Mouse (Mus musculus): ENCODE results near the gene Shc4. TPM values are rescaled to one million over a fixed set of nuclear protein-coding genes. Genes with fewer than 3 reads are reported as not detected.

Shc4 gene
- 2.3 and 3.6 TPM in 2 replicates for polyA plus RNA-seq (2014; fragmentation: Nextera tagmentation; extraction: Ambion mirVana)

DNA sequence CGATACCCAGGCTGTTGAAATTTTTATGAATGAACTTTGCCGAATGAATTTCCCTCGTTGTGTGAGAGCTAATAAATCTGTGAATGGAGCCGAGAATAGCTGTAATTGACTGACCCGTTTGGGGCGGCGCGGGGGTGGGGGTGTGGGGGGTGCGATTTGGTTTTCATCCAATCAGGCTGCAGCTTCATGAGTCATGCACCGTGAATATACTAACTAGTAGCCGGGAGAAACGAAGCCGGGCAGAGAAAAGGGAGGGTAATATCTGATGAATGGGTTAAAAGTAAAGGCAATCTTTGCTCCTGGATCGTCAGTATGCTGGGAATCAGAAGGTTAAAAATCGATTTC lies at the start of gene Shc4:
Shc4 (minus strand) TSS at position 63 of the 345 bp plus-strand sequence.
- under 1% methylated on average over 15 of the region's 15 CpGs for WGBS
- H3K9ac ChIP-seq (replicated peaks; ENCODE audit: low read depth, low read length) = peak within 1 kb of the TSS; percentile 25; the same call in 1 of the 2 replicates

DNA sequence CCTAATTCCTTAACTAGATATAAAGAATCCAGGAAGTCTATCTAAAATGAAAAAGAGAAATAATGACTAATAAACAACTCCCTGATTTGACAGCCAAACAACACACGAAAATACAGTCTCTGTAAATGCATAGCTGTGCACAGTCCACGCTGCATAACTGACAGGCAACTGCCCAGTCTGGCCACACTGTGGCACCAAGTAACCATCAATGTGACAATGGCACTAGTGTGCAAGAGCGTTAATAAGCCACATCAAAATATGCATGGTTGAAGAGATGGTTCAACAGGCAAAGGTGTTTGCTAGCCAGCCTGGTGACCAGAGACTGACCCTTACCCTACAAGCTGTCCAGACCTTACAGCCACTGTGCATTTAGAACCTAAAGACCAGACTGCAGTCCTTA lies 41.1 kb upstream of the Shc4 start:
- H3K9me3 ChIP-seq (ENCODE audit: control insufficient read depth, low read depth, low read length) = no peaks in the 10 kb centered on the region
- H3K27ac ChIP-seq (ENCODE audit: low read length) = no peak overlapping the region
- ATAC-seq (ENCODE audit: insufficient number of reproducible peaks, insufficient read depth, low FRiP score, low read depth) = no peak
- WGBS = 83% methylated on average over 3 of the region's 3 CpGs
- no peak overlapping the region for H3K9ac ChIP-seq (replicated peaks; ENCODE audit: low read depth, low read length)
- H3K4me3 ChIP-seq (ENCODE audit: low read depth, low read length) = no peak overlapping the region
- H3K4me2 ChIP-seq (replicated peaks; ENCODE audit: low read depth, low read length) = no peak overlapping the region
- peaks cover 42% of the 10 kb centered on the region for H3K36me3 ChIP-seq (ENCODE audit: control insufficient read depth, insufficient read depth, low read length)
- H3K4me1 ChIP-seq (ENCODE audit: control insufficient read depth, insufficient read depth, low read length) = no peaks in the 10 kb centered on the region
- no peaks in the 10 kb centered on the region for H3K27me3 ChIP-seq (ENCODE audit: control insufficient read depth, insufficient read depth, low read length)

More for the DNA sequence above, at the start of gene Shc4:
- Histone ChIP-seq H3K27ac (ENCODE audit: low read length) (peak within 1 kb of the TSS; percentile 27; the same call in 1 of the 2 replicates), H3K27me3 (ENCODE audit: control insufficient read depth, insufficient read depth, low read length) (peaks cover 13% of the 10 kb centered on the region; the same call in 1 of the 2 replicates), H3K4me2 (replicated peaks; ENCODE audit: low read depth, low read length) (peak within 1 kb of the TSS; percentile 98), H3K36me3 (ENCODE audit: control insufficient read depth, insufficient read depth, low read length) (no peaks in the 10 kb centered on the region), H3K4me3 (ENCODE audit: low read depth, low read length) (peak within 1 kb of the TSS; percentile 42), H3K9me3 (ENCODE audit: control insufficient read depth, low read depth, low read length) (no peaks in the 10 kb centered on the region), H3K4me1 (ENCODE audit: control insufficient read depth, insufficient read depth, low read length) (no peaks in the 10 kb centered on the region)
- ATAC-seq (ENCODE audit: insufficient number of reproducible peaks, insufficient read depth, low FRiP score, low read depth) = peak; percentile 81

- Histone ChIP-seq H3K4me3 (ENCODE audit: low read depth, low read length) (no peak overlapping the region), H3K36me3 (ENCODE audit: control insufficient read depth, insufficient read depth, low read length) (peaks cover 42% of the 10 kb centered on the region), H3K9ac (replicated peaks; ENCODE audit: low read depth, low read length) (no peak overlapping the region), H3K4me1 (ENCODE audit: control insufficient read depth, insufficient read depth, low read length) (no peaks in the 10 kb centered on the region), H3K27ac (ENCODE audit: low read length) (no peak overlapping the region), H3K9me3 (ENCODE audit: control insufficient read depth, low read depth, low read length) (no peaks in the 10 kb centered on the region), H3K27me3 (ENCODE audit: control insufficient read depth, insufficient read depth, low read length) (no peaks in the 10 kb centered on the region), H3K4me2 (replicated peaks; ENCODE audit: low read depth, low read length) (no peak overlapping the region)
- ATAC-seq (ENCODE audit: insufficient number of reproducible peaks, insufficient read depth, low FRiP score, low read depth) = no peak
- 84% methylated on average over 5 of the region's 5 CpGs for WGBS
Observed at GRCm38 (mm10) chr2:125764531-125764930, 40.6 kb upstream of the Shc4 start.

- Histone ChIP-seq H3K4me1 (ENCODE audit: control insufficient read depth, insufficient read depth, low read length) (no peaks in the 10 kb centered on the region), H3K9ac (replicated peaks; ENCODE audit: low read depth, low read length) (no peak overlapping the region), H3K27ac (ENCODE audit: low read length) (no peak overlapping the region), H3K4me2 (replicated peaks; ENCODE audit: low read depth, low read length) (no peak overlapping the region), H3K36me3 (ENCODE audit: control insufficient read depth, insufficient read depth, low read length) (peaks cover 58% of the 10 kb centered on the region), H3K9me3 (ENCODE audit: control insufficient read depth, low read depth, low read length) (no peaks in the 10 kb centered on the region), H3K4me3 (ENCODE audit: low read depth, low read length) (no peak overlapping the region), H3K27me3 (ENCODE audit: control insufficient read depth, insufficient read depth, low read length) (no peaks in the 10 kb centered on the region)
- 89% methylated on average over 2 of the region's 2 CpGs for WGBS
- no peak for ATAC-seq (ENCODE audit: insufficient number of reproducible peaks, insufficient read depth, low FRiP score, low read depth)
Observed at GRCm38 (mm10) chr2:125749330-125749729, 25.4 kb upstream of the Shc4 start.

GRCm38 (mm10) chr2:125739338-125739737 lies 15.4 kb upstream of the Shc4 start:
- no peak overlapping the region for H3K4me3 ChIP-seq (ENCODE audit: low read depth, low read length)
- H3K9me3 ChIP-seq (ENCODE audit: control insufficient read depth, low read depth, low read length) = no peaks in the 10 kb centered on the region
- H3K27me3 ChIP-seq (ENCODE audit: control insufficient read depth, insufficient read depth, low read length) = no peaks in the 10 kb centered on the region
- no peak overlapping the region for H3K4me2 ChIP-seq (replicated peaks; ENCODE audit: low read depth, low read length)
- peaks cover 29% of the 10 kb centered on the region for H3K36me3 ChIP-seq (ENCODE audit: control insufficient read depth, insufficient read depth, low read length)
- no peak for ATAC-seq (ENCODE audit: insufficient number of reproducible peaks, insufficient read depth, low FRiP score, low read depth)
- WGBS = 73% methylated on average over 6 of the region's 6 CpGs
- H3K27ac ChIP-seq (ENCODE audit: low read length) = no peak overlapping the region
- no peak overlapping the region for H3K9ac ChIP-seq (replicated peaks; ENCODE audit: low read depth, low read length)
- H3K4me1 ChIP-seq (ENCODE audit: control insufficient read depth, insufficient read depth, low read length) = no peaks in the 10 kb centered on the region

DNA sequence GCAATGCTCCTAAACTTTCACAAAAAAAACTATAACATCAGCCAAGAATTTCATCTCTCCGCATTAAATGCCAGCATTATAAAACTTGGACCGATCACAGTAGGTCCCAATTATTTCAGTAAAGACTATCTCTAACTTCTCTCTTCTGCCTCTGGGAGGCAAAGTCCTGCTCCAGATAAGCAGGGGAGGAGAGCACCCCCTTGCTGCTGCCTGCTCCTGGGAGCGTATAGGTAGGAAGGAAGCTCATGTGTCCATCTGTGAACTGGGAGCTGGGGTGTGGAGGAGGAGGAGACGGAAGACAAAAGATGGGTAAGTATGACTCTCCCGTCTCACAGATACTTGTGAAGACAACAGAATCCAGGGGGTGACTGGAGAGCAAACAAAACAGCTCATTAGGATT lies 14.8 kb upstream of the Shc4 start:
- H3K9me3 ChIP-seq (ENCODE audit: control insufficient read depth, low read depth, low read length) = no peaks in the 10 kb centered on the region
- no peaks in the 10 kb centered on the region for H3K4me1 ChIP-seq (ENCODE audit: control insufficient read depth, insufficient read depth, low read length)
- no peak overlapping the region for H3K9ac ChIP-seq (replicated peaks; ENCODE audit: low read depth, low read length)
- H3K27me3 ChIP-seq (ENCODE audit: control insufficient read depth, insufficient read depth, low read length) = no peaks in the 10 kb centered on the region
- no peak for ATAC-seq (ENCODE audit: insufficient number of reproducible peaks, insufficient read depth, low FRiP score, low read depth)
- H3K36me3 ChIP-seq (ENCODE audit: control insufficient read depth, insufficient read depth, low read length) = peaks cover 24% of the 10 kb centered on the region
- H3K27ac ChIP-seq (ENCODE audit: low read length) = no peak overlapping the region
- WGBS = 79% methylated on average over 5 of the region's 5 CpGs
- H3K4me3 ChIP-seq (ENCODE audit: low read depth, low read length) = no peak overlapping the region
- H3K4me2 ChIP-seq (replicated peaks; ENCODE audit: low read depth, low read length) = no peak overlapping the region

- no peaks in the 10 kb centered on the region for H3K9me3 ChIP-seq (ENCODE audit: control insufficient read depth, low read depth, low read length)
Observed at GRCm38 (mm10) chr2:125736025-125736343, 12.0 kb upstream of the Shc4 start.

GRCm38 (mm10) chr2:125735333-125736024 lies 11.5 kb upstream of the Shc4 start:
- Histone ChIP-seq H3K4me1 (ENCODE audit: control insufficient read depth, insufficient read depth, low read length) (0 out of 2 replicates have a peak, but pooled peaks cover 5% of the 10 kb centered on the region), H3K9me3 (ENCODE audit: control insufficient read depth, low read depth, low read length) (no peaks in the 10 kb centered on the region), H3K4me3 (ENCODE audit: low read depth, low read length) (no peak overlapping the region), H3K27me3 (ENCODE audit: control insufficient read depth, insufficient read depth, low read length) (no peaks in the 10 kb centered on the region), H3K4me2 (replicated peaks; ENCODE audit: low read depth, low read length) (no peak overlapping the region), H3K36me3 (ENCODE audit: control insufficient read depth, insufficient read depth, low read length) (peaks cover 8% of the 10 kb centered on the region), H3K9ac (replicated peaks; ENCODE audit: low read depth, low read length) (no peak overlapping the region), H3K27ac (ENCODE audit: low read length) (no peak overlapping the region)
- 64% methylated on average over 2 of the region's 2 CpGs for WGBS
- ATAC-seq (ENCODE audit: insufficient number of reproducible peaks, insufficient read depth, low FRiP score, low read depth) = no peak

More at GRCm38 (mm10) chr2:125736025-125736343, 12.0 kb upstream of the Shc4 start:
- Histone ChIP-seq H3K27me3 (ENCODE audit: control insufficient read depth, insufficient read depth, low read length) (no peaks in the 10 kb centered on the region), H3K4me2 (replicated peaks; ENCODE audit: low read depth, low read length) (no peak overlapping the region), H3K4me3 (ENCODE audit: low read depth, low read length) (no peak overlapping the region), H3K4me1 (ENCODE audit: control insufficient read depth, insufficient read depth, low read length) (0 out of 2 replicates have a peak, but pooled peaks cover 5% of the 10 kb centered on the region), H3K9ac (replicated peaks; ENCODE audit: low read depth, low read length) (no peak overlapping the region), H3K36me3 (ENCODE audit: control insufficient read depth, insufficient read depth, low read length) (peaks cover 10% of the 10 kb centered on the region), H3K27ac (ENCODE audit: low read length) (no peak overlapping the region)
- no peak for ATAC-seq (ENCODE audit: insufficient number of reproducible peaks, insufficient read depth, low FRiP score, low read depth)

DNA sequence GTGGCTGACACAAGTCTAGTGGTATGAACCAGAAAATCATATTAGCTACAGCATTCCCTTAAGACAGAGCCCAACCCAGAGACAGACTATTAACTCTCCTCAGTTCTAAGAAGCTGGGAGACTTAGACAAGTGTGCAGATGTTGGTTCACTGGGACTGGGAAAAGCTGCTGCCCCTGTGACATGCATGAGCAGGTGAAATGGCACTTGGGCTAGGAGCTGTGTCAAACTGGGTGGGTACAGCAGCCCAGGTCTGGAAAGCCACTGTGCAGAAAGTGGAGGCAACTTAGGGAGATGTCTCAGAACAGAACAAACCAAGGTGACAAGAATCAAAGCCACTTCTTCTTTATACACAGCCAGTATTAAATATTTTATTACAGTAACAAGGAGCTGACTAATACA lies 10.8 kb upstream of the Shc4 start:
- Histone ChIP-seq H3K36me3 (ENCODE audit: control insufficient read depth, insufficient read depth, low read length) (peaks cover 7% of the 10 kb centered on the region; the same call in 1 of the 2 replicates), H3K27ac (ENCODE audit: low read length) (no peak overlapping the region), H3K4me1 (ENCODE audit: control insufficient read depth, insufficient read depth, low read length) (0 out of 2 replicates have a peak, but pooled peaks cover 5% of the 10 kb centered on the region), H3K9me3 (ENCODE audit: control insufficient read depth, low read depth, low read length) (no peaks in the 10 kb centered on the region), H3K27me3 (ENCODE audit: control insufficient read depth, insufficient read depth, low read length) (no peaks in the 10 kb centered on the region), H3K9ac (replicated peaks; ENCODE audit: low read depth, low read length) (no peak overlapping the region), H3K4me2 (replicated peaks; ENCODE audit: low read depth, low read length) (no peak overlapping the region), H3K4me3 (ENCODE audit: low read depth, low read length) (no peak overlapping the region)
- ATAC-seq (ENCODE audit: insufficient number of reproducible peaks, insufficient read depth, low FRiP score, low read depth) = no peak

Measured in stomach, embryonic 14.5 days (tissue).